Mouse (Mus musculus): Measurements from ENCODE around the gene Vps29. TPM values are rescaled to one million over a fixed set of nuclear protein-coding genes. Genes with fewer than 3 reads are reported as not detected.

The Vps29 gene
- total RNA-seq, 2 experiments from 2014 or later = 36.2 to 41.3 TPM

DNA sequence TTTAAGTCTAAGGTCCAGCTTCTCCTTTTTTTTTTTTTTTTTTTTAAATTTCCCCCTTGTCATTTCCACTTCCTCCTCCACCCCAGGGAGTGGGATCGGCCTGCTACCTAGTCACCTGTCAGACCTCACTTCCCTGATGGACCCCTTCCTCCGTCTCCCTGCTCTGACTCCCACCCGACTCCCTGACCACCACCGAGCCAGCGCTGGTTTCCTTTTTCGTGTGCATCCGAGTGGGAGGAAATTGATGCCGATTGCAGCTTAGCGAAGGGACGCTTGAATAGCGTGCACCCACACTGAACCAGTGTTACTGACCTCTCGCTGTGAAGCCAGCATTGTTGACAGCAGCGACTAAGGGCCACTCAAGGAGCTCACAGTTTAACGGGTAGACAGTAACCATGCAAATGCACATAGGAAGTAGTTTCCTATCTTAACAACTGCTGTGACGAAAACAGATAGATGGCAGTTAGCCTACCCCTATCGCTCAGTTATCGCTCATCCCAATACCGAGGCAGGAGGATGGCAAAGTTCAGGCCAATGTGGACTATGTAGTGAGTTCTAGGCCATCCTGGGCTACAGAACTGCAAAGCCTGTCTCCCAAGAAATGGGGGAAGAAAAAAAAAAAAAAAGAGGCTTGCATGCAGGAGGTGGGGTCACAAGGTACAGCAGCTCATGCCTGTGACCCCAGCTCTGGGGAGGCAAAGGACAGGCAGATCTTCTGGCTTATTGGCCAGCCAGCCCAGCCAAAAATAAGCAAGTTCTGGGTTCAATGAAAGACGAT is 38.2 kb downstream of the Vps29 start:
- intact Hi-C loops (cut with DNase I) = loop anchor here (5.0 kb wide), 2 partner anchors 125 to 260 kb away; no protein-coding TSS in a partner anchor
- DNase-seq = no peak

- DNase-seq = peak; percentile 58 to 59
Observed at GRCm38 (mm10) chr5:122393887-122394286, 39.7 kb downstream of the Vps29 start.

DNA sequence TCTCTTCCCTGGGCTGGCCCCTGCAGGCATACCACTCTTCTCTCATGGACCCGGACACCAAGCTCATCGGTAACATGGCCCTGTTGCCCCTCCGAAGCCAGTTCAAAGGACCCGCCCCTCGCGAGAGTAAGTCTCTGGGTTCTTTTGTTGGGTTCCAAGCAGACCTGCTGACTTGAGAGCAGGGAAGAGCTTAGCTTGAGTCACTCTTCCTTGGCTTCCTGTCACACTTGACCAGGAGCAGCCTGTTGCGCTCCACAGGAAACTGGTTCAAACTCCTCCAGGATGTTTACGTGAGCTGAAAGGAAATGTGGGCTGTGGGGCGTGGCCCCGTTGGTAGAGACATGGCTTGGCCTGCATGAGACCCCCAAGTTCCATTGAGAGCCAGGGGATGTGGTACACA is 42.6 kb downstream of the Vps29 start:
- no peak for DNase-seq
- intact Hi-C loops (cut with DNase I) = no loop called here

More at GRCm38 (mm10) chr5:122393887-122394286, 39.7 kb downstream of the Vps29 start:
- intact Hi-C loops (cut with DNase I) = loop anchor here (5.0 kb wide), 2 partner anchors 127 to 262 kb away; no protein-coding TSS in a partner anchor

GRCm38 (mm10) chr5:122397495-122397894 is 43.3 kb downstream of the Vps29 start:
- DNase-seq = no peak
- intact Hi-C loops (cut with DNase I) = no loop called here

DNA sequence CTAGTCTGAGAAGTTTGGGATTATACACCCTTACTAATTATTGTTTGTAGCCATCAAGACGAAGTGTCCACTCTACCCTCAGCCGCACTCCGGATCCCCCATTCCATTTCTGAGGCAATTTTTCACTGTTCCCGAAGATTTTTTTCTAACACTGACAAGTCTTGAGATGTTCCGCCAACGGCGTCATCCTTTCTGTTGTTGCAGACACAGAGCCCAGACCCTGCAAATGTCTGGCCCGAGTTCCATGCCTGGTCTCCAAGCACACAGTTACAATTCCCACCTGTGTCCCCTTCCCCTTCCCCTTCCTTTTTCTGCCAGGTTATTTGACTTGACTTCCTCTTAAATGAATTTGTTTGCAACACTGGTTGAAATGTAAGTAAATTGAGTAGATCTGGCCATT is 45.7 kb downstream of the Vps29 start:
- intact Hi-C loops (cut with DNase I) = loop anchor here (5.0 kb wide), 1 partner anchor 327 kb away; no protein-coding TSS in a partner anchor
- no peak for DNase-seq

GRCm38 (mm10) chr5:122400628-122401302 is 46.6 kb downstream of the Vps29 start:
- intact Hi-C loops (cut with DNase I) = loop anchor here (1.0 to 5.0 kb wide), 2 partner anchors 227 to 327 kb away; no protein-coding TSS in a partner anchor
- peak; percentile 47 to 50 for DNase-seq

- intact Hi-C loops (cut with DNase I) = loop anchor here (1.0 to 5.0 kb wide), 2 partner anchors 226 to 326 kb away; no protein-coding TSS in a partner anchor
- DNase-seq = peak; percentile 50 to 74
Observed at GRCm38 (mm10) chr5:122401303-122401640, 47.1 kb downstream of the Vps29 start.

GRCm38 (mm10) chr5:122402160-122402559 is 48.0 kb downstream of the Vps29 start:
- DNase-seq = no peak
- intact Hi-C loops (cut with DNase I) = loop anchor here (5.0 kb wide), 1 partner anchor 325 kb away; no protein-coding TSS in a partner anchor

DNA sequence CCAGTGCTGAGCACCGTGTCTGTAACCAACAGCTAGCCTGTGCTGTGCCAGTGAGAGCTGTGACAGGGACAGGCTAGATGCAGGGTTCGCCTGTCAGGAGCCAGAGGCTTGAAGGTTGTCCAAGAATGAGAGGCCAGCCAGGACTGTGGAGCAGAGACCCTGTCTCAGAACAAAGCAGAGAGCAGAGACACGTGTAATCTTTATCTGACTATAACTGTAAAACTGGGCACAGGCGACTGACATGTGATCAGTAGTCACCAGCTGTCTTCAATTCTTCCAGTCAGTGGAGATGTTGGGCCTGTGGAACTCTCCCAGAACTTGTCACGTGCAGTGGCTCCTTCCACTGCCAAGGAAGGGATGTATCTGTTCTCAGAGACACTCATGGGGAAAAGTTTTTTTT is 48.6 kb downstream of the Vps29 start:
- no peak for DNase-seq
- intact Hi-C loops (cut with DNase I) = loop anchor here (5.0 kb wide), 1 partner anchor 325 kb away; no protein-coding TSS in a partner anchor

GRCm38 (mm10) chr5:122403362-122403761 is 49.2 kb downstream of the Vps29 start:
- intact Hi-C loops (cut with DNase I) = loop anchor here (5.0 kb wide), 1 partner anchor 324 kb away; no protein-coding TSS in a partner anchor

DNA sequence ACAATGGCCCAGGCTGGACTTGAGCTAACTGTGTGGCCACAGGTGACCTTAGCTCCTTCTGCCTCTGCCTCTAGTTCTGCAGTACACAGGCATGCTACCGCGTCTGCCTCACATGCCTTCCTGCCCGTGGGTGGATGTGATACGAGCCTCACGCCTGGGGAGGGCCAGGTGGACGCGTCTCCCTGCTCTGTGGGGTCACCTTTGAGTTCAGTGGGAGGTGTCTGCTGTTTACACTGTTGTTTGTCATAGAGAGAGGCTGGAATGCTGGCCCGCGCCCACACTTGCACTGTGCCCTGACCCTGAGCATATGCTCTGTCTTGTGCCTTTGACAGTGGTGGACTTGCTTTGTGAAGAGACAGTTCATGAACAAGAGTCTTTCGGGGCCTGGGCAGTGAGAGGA is 51.4 kb downstream of the Vps29 start:
- no peak for DNase-seq
- intact Hi-C loops (cut with DNase I) = no loop called here

More at GRCm38 (mm10) chr5:122403362-122403761, 49.2 kb downstream of the Vps29 start:
- no peak for DNase-seq

- intact Hi-C loops (cut with DNase I) = loop anchor here (5.0 kb wide), 1 partner anchor 322 kb away; no protein-coding TSS in a partner anchor
Observed at GRCm38 (mm10) chr5:122409692-122410645, 55.8 kb downstream of the Vps29 start.

DNA sequence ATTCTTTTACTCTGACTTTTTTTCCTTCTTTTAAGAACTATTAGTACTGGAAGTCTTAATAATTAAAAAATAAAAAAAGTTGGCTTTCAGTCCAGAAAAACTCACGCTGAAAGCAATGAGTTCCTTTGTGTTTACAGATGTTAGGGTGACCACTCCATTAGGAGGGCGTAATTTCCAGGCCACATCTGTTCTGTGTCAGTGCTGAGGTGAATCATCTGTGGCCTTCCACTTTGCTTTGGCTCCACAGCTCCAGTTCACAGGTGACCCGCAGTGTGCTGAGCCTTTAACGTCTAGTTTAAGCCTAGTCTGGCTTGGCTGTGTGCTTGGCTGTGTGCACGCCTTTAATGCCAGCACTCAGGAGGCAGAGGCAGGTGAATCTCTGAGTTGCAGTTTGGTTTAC is 57.7 kb downstream of the Vps29 start:
- DNase-seq = no peak

More at GRCm38 (mm10) chr5:122409692-122410645, 55.8 kb downstream of the Vps29 start:
- DNase-seq = no peak

DNA sequence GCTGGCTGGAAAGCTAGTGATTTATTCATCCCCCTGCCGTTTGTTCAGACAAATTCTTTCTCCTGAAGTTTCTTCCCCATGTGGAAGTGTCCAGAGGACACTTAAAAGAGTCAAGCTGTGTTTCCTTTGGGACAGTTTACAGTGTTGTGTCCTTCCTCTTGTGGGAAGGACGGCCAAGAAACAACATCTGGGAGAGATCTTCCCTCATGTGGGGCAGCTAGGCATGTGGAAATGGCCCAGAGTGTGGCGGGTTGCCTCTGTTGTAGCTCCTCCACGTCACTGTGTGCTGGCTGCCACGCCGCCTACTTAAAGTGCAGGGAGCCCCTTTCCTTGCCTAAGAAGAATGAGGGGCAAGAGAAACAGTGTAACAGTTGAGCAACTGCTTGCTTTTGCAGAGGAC is 58.7 kb downstream of the Vps29 start:
- intact Hi-C loops (cut with DNase I) = loop anchor here (5.0 kb wide), 1 partner anchor 319 kb away; no protein-coding TSS in a partner anchor
- no peak for DNase-seq

More for the DNA sequence above, 57.7 kb downstream of the Vps29 start:
- intact Hi-C loops (cut with DNase I) = loop anchor here (5.0 kb wide), 1 partner anchor 320 kb away; no protein-coding TSS in a partner anchor

- no peak for DNase-seq
- intact Hi-C loops (cut with DNase I) = loop anchor here (5.0 kb wide), 1 partner anchor 318 kb away; no protein-coding TSS in a partner anchor
Observed at GRCm38 (mm10) chr5:122414351-122414750, 60.2 kb downstream of the Vps29 start.

Other genes starting within 250 kb of the Vps29 start
- gene Ccdc63, start 213.5 kb upstream of the Vps29 start, total RNA-seq (2021) = not detected
- 100 to 1,000 TPM; 138 to 139 TPM for gene Ppp1cc, start 196.1 kb upstream of the Vps29 start, total RNA-seq (2021)
- gene Hvcn1, start 147.6 kb upstream of the Vps29 start, total RNA-seq (2021) = under 1 TPM; 0.37 to 0.77 TPM
- 1 to 10 TPM; 1.6 to 2.2 TPM for gene Tctn1, start 89.9 kb upstream of the Vps29 start, total RNA-seq (2021)
- 100 to 1,000 TPM in 1 of 2 experiments, 10 to 100 TPM in 1; 93.8 to 103 TPM for gene Pptc7, start 70.0 kb upstream of the Vps29 start, total RNA-seq (2021)
- gene Rad9b, start 136 bp upstream of the Vps29 start, total RNA-seq (2021) = under 1 TPM; 0.42 to 0.54 TPM
- 10 to 100 TPM; 22.4 to 23.8 TPM for gene Gpn3, start 17.5 kb downstream of the Vps29 start, total RNA-seq (2021)
- gene Fam216a, start 18.0 kb downstream of the Vps29 start, total RNA-seq (2021) = 1 to 10 TPM; 4.2 to 6.5 TPM
- 10 to 100 TPM; 47.2 to 51.2 TPM for gene Arpc3, start 37.5 kb downstream of the Vps29 start, total RNA-seq (2021)
- 10 to 100 TPM; 11.3 to 13.2 TPM for gene Anapc7, start 67.3 kb downstream of the Vps29 start, total RNA-seq (2021)
- 100 to 1,000 TPM; 175 to 549 TPM for gene Atp2a2, start 147.9 kb downstream of the Vps29 start, total RNA-seq (2021)